Mouse (Mus musculus) left cerebral cortex, postnatal 4 days (tissue): ENCODE data around the gene Olfr1509. TPM values are rescaled to one million over a fixed set of nuclear protein-coding genes. Genes with fewer than 3 reads are reported as not detected.
"Not testable (repeated sequence)": the region's sequence is repeated elsewhere in the genome, so short reads cannot be mapped to it uniquely, and the experiment has no call there.

Source experiments
- DNase-seq: peaks from one replicate; pipeline ENCODE4 v3.0.0-alpha.2; 2022
- intact Hi-C: fragments of 180-260 bp; cut with DNase I; formaldehyde crosslinking; loops from one replicate; pipeline ENCODE4 v1.15.1; 2025
- total RNA-seq, 2 experiments: library from RNA; stranded (reverse); gene quantifications; 2 replicates each; pipeline ENCODE4 v1.2.3; 2021

Olfr1509 gene
- total RNA-seq: not detected

DNA sequence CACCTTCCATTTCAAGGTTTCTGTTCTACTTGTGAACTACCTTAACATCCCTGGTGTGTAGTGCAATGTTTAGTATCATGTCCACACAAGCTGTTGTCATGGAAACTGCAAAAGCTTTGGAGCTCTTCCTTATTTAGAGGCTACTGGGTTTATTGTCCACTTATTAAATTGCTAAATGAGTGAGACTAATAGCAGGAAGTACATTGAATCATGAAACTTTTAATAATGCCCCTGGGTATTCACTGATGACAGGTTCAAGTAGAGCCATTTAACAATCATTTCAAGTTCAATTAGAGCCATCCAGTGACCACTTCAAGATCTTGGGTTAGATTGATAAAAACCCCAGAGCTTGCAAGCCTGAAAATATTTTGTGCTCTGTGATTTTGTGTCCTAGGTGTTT is at the start of gene Olfr1509:
Olfr1509 (plus strand) TSS at position 301 of the 400 bp plus-strand sequence.
- DNase-seq: no peak
- intact Hi-C loops: no loop called here

DNA sequence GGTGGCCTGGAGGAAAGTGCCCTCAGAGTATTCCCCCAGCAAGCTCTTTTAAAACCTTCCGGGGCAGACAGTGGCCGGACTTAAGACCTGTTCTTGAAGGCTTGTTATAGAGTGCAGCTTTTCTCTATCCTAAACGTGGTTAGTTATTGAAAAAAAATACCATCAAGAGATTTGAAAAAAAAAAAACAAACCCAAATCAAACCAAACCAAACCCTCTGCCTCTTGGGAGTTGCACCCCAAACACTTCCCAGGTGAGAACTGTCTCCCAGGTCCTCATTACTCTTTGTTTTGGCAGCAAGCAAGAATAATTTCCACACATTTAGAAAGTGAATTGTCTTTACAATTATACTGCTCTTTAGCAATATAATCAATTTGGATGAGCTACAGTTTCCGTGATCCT is 45.5 kb upstream of the Olfr1509 start, which contains the start of gene Olfr1511:
Olfr1511 (minus strand) TSS at position 101 of the 400 bp plus-strand sequence.
- intact Hi-C loops: no loop called here
- DNase-seq: no peak

GRCm38 (mm10) chr14:52410142-52410919 is 32.5 kb upstream of the Olfr1509 start:
- DNase-seq, intact Hi-C loops: not testable (repeated sequence)

GRCm38 (mm10) chr14:52414273-52414672 is 28.5 kb upstream of the Olfr1509 start, which contains the start of gene Olfr1510:
Olfr1510 (minus strand) TSS chr14:52414373.
- intact Hi-C loops: no loop called here
- no peak for DNase-seq

DNA sequence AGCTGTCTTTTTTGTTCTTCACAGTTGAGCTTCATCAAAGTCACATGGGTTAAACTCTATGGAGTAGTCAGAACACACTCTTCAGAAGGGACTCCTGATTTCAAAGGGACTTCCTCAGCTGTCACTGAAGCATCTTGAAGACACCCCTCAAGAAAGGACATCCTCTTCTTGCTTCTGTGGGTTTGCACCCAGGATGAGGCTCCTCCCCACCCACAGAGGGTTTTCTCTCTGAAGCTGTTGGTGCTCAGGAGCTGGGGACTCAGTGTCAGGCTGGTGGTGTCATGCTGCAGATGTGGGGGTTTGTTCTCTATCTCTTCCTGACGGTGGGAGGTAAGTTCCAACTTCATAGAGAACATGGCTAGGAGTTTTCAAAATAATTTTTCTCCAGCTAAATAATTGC is 15.1 kb upstream of the Olfr1509 start:
- intact Hi-C loops: no loop called here
- DNase-seq: no peak

- intact Hi-C loops: no loop called here
- no peak for DNase-seq
Measured at GRCm38 (mm10) chr14:52451138-52451537, 8.3 kb downstream of the Olfr1509 start.

DNA sequence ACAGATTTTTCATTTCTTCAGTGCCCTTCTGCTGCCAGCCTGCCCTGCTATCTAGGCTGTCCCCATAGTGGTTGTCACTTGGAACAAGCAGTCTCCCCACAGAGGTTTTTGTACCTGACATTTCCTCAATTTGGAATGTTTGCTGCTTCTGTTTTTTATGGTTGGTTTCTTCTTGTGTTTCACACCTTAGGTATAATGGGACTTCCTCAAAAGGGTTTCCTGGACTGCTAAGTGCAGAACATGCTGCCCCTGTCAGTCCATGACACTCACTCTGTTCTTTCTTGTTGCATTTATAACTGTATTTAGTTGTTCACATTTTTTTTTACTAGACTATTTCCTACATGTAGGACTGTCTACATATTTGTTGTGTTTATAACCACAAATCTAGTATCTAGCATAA is 19.1 kb downstream of the Olfr1509 start:
- intact Hi-C loops: no loop called here

DNA sequence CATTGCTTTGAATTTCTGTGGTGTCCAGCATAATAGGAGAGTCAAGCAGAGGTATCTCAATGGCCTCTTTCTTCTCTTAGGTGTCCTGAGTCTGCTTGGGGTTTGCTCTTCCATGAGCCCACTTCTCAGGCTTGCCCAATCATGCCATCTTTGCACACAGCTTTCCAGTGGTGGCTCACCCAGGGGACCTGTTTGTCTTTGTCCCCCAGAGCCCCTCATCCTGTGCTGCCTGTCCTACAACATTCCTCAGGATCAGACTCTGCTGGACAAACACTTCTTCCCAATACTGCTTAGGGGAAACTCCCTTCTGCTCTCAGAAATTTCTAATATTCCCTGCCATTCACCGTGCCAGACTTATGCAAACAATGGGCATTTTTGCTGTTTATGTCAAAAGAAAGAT is 22.9 kb downstream of the Olfr1509 start:
- intact Hi-C loops: no loop called here
- no peak for DNase-seq

More for the DNA sequence above, 19.1 kb downstream of the Olfr1509 start:
- no peak for DNase-seq

DNA sequence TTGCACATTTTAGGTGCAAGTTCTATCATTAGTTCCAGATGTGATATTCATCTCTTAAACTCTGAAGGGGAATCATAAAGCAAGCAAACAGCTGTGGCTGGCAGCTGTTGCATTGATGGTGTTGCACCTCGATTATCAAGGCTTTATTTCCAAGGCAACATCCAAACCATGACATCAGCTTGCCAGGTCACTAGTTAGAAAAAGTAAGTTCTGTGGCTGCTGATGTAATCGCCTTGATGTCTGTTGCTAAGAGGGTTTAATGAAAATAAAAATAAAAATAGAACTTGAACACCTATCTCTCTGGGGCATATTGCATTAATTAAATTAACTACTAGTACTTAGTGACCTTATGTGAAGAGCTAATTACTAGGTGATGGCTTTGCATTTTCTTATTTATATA is 24.6 kb downstream of the Olfr1509 start, which contains the start of gene Olfr1508:
Olfr1508 (minus strand) TSS at position 101 of the 400 bp plus-strand sequence.
- intact Hi-C loops: no loop called here
- no peak for DNase-seq

- DNase-seq: no peak
- intact Hi-C loops: no loop called here
Measured at GRCm38 (mm10) chr14:52495516-52495915, 52.7 kb downstream of the Olfr1509 start, which contains the start of gene Olfr1507. Olfr1507 (minus strand) TSS chr14:52495749.

Other genes starting within 250 kb of the Olfr1509 start
- gene Supt16, start 245.6 kb upstream of the Olfr1509 start, total RNA-seq: 10 to 100 TPM; 71.3 to 73.2 TPM
- gene Chd8, start 185.2 kb upstream of the Olfr1509 start, total RNA-seq: 100 to 1,000 TPM; 142 to 154 TPM
- 10 to 100 TPM; 48.0 to 56.4 TPM for gene Tox4, start 163.8 kb upstream of the Olfr1509 start, total RNA-seq
- 10 to 100 TPM; 38.3 to 40.8 TPM for gene Rab2b, start 163.4 kb upstream of the Olfr1509 start, total RNA-seq
- gene Mettl3, start 137.9 kb upstream of the Olfr1509 start, total RNA-seq: 10 to 100 TPM; 39.2 to 47.4 TPM
- gene Sall2, start 114.2 kb upstream of the Olfr1509 start, total RNA-seq: 10 to 100 TPM; 45.9 to 48.7 TPM
- gene Olfr1513, start 86.6 kb upstream of the Olfr1509 start, total RNA-seq: not detected
- gene Olfr1512, start 63.8 kb upstream of the Olfr1509 start, total RNA-seq: not detected
- gene Olfr1511, start 45.6 kb upstream of the Olfr1509 start, total RNA-seq: not detected
- gene Olfr1510, start 28.6 kb upstream of the Olfr1509 start, total RNA-seq: not detected
- not detected for gene Olfr1508, start 24.5 kb downstream of the Olfr1509 start, total RNA-seq
- not detected for gene Olfr1507, start 52.8 kb downstream of the Olfr1509 start, total RNA-seq